In genomic region chr17:46545813-46546564, GRCm38 (mm10) we compare ENCODE assay signal across 8 mouse cellular contexts. TPM values are rescaled to one million over a fixed set of nuclear protein-coding genes. Genes with fewer than 3 reads are reported as not detected.
DNase-seq lines count a peak whose midpoint lies in the region; ATAC-seq and TF ChIP-seq lines count a peak whose summit lies in the region.

Gene Cul9, minus strand, starts transcription at chr17:46546388.

- peaks cover 5% of the 10 kb centered on the region; the same call in 1 of the 2 replicates for H3K4me1 ChIP-seq in hindbrain, embryonic 14.5 days (replicated peaks; ENCODE audit: control insufficient read depth, insufficient read depth, low read length)

- H3K4me2 ChIP-seq in hindbrain, embryonic 14.5 days (replicated peaks), result peak within 1 kb of the TSS; percentile 76

- peak within 1 kb of the TSS; percentile 96 for H3K4me3 ChIP-seq in gastrocnemius, adult 2 months
- H3K4me3 ChIP-seq in hindbrain, embryonic 14.5 days (replicated peaks; ENCODE audit: low read length), result peak within 1 kb of the TSS; percentile 82

- WGBS in hindbrain, embryonic 14.5 days, result under 1% methylated on average over 46 of the region's 49 CpGs

- TF ChIP-seq CTCF in gastrocnemius, adult 2 months (IDR thresholded peaks at IDR 0.05), result no peak

- peaks cover 54% of the 10 kb centered on the region for H3K36me3 ChIP-seq in hindbrain, embryonic 14.5 days (replicated peaks; ENCODE audit: control insufficient read depth, insufficient read depth)

- peak within 1 kb of the TSS; percentile 87 for H3K27ac ChIP-seq in gastrocnemius, adult 2 months
- peak within 1 kb of the TSS; percentile 64 for H3K27ac ChIP-seq in hindbrain, embryonic 14.5 days

- ATAC-seq in hindbrain, embryonic 14.5 days (ENCODE audit: low FRiP score), result peak; percentile 90

- peak within 1 kb of the TSS; percentile 91 for H3K9ac ChIP-seq in hindbrain, embryonic 14.5 days

- no peaks in the 10 kb centered on the region for H3K9me3 ChIP-seq in hindbrain, embryonic 14.5 days (ENCODE audit: control insufficient read depth, low read length)

- peaks cover 7% of the 10 kb centered on the region; the same call in 1 of the 2 replicates for H3K27me3 ChIP-seq in hindbrain, embryonic 14.5 days (ENCODE audit: control insufficient read depth, insufficient read depth, low read length)

- peak; percentile 58 for DNase-seq in ZHBTc4 (ENCODE audit: low read depth, low spot score)
- DNase-seq in cerebellum, postnatal 36 days, result peak; percentile 92 to 95
- peak; percentile 88 for DNase-seq in gastrocnemius, adult 2 months
- DNase-seq in hindbrain, embryonic 14.5 days (ENCODE audit: low spot score), result peak; percentile 85
- DNase-seq in layer of hippocampus, postnatal 25 days (ENCODE audit: extremely low spot score in 1 of 2, low spot score in 1 of 2), result peak; percentile 75 to 81
- peak; percentile 61 for DNase-seq in lung, postnatal 14 days
- peak; percentile 82 for DNase-seq in ovary, postnatal 36 days (ENCODE audit: low spot score)
- peak; percentile 65 for DNase-seq in urinary bladder, adult 2 months (ENCODE audit: low spot score)

- intact Hi-C loops in gastrocnemius, adult 2 months (cut with DNase I), result no loop called here

RNA-seq across cellular contexts. Expression of gene Cul9, which starts in this region (rescaled TPM):
- 10 to 100 TPM; 13.8 to 15.5 TPM for total RNA-seq in gastrocnemius, adult 2 months (2021)
- 14.6 and 14.7 TPM in 2 replicates for polyA plus RNA-seq in hindbrain, embryonic 14.5 days (2014; fragmentation: Nextera tagmentation; extraction: Ambion mirVana)
- 10 to 100 TPM; 51.1 to 57.4 TPM for total RNA-seq in layer of hippocampus, postnatal 25 days (2021)
- 22.9 and 29.3 TPM in 2 replicates for polyA plus RNA-seq in urinary bladder, adult 2 months (2012; rRNA removed)

Comparison
In these comparisons a context has a peak if more than half of its experiments do, and no peak if none do; other contexts are left out.
1. Peak in every context shown above with its lines: DNase-seq, ATAC-seq, H3K4me3 ChIP-seq and H3K27ac ChIP-seq.